Mouse (Mus musculus): ENCODE data around the gene 3110018I06Rik.

DNA sequence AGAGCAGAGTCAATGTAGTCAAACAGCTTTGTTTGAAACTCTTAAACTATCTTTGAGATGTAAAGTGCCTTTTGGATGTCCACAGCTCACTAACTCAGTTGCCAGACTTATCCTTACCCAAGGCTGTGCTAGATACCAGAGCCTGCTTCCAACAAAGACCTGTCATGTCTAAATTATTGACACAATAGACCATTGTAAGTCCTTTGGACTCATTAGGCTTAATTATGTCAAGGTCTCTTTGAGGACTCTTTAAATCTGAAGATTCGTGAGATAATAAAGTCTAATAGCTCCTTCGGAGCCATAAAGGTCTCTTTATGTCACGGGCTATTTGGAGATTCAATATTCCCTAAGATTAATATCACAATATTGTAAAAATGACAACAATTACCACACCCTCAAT lies 32.5 kb downstream of the 3110018I06Rik start:
- no peak for TF ChIP-seq CTCF (IDR thresholded peaks at IDR 0.05; ENCODE audit: borderline replicate concordance, insufficient read depth, low read depth, low read length)
- TF ChIP-seq POLR2A (IDR thresholded peaks at IDR 0.05; ENCODE audit: borderline replicate concordance, insufficient read depth, low read length) = no peak

Data from cerebellum, adult 2 months (tissue).